Mouse (Mus musculus): ENCODE data around the gene Tspan5.

The Tspan5 gene

DNA sequence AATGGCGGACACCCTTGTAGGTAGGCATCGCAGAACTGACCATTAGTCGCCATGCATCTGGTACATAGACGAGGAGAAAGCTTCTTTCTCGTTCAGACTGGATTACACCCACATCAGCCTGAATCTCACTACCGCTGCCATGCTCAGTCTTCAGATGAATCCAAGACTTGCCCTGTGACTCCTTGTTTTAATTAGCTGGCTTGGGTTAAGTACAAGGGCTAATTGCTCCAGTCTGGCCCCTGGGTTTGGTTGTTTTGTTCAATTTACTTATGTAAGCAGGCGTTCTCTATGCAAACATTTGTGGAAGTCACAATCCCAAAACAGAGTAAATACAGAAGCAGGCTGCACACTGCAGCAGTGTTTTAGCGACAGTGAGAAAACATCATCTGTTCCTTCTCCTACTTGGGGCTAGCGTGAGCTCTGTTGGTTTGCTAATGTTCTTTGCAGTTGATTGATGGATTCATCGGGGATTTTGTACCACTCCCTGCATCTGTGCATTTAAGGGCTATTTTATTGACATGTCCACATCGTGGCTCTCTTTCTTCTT lies 107.8 kb downstream of the Tspan5 start:
- no peak for DNase-seq (ENCODE audit: low spot score)

DNA sequence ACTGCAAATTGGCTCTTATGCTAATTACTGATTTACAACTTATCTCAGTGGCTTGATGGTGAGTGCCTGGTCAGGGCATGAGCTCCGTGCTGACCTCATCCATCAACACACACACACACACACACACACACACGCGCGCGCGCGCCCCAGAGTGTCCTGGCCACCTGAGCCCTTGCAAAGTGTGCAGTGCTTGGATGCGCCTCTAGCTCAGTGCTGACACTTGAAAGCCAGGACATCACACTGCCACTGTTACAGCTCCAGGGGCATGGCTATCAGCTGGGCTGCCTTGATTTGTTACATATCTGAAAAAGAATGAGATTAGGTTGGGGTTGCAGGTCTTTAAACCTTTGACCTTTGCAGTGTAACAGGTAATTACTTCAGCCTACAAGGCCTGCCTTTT lies 109.9 kb downstream of the Tspan5 start:
- DNase-seq (ENCODE audit: low spot score): no peak

- DNase-seq (ENCODE audit: low spot score): no peak
These were observed 111.1 kb downstream of the Tspan5 start for GRCm38 (mm10) chr3:138852982-138853689.

DNA sequence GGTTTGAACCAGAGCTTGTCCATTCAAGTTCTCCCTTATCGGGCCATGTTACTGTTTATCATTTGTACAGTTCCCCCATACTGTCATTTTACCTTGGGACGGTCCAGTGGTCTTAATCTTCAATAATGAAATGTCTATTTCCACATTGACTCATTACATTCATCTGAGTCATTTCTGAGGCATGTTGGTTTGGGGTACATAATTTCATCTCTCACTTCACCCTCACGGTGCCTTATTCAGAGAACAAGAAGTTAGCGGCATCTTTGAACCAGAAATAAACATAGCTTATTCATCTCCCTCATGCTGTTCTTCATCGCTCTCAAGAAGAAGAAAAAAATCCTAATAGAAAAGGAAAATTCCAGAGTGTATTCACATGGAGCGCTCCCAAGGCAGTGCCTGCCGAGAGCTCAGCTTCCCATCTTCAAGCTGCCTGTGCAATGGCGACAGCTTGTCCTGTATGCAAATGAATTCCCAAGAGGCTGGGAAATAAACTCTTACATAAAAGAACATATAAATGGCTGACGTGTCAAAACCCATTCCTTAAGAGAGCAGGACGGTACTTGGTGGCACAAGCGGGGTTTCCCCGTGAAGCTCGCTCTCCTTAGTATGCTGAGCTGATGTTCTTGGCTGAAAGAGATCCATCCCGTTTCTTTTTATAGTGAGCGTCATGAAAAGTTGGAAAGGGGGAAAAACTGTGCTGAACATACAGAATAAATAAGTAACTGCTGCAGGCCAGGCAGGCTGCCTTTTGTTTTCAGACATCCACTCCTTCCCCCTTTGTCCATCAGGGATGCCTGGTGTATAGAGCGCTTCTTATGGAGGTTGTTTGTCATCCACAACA lies 112.2 kb downstream of the Tspan5 start:
- no peak for DNase-seq (ENCODE audit: low spot score)

GRCm38 (mm10) chr3:138855387-138855786 lies 113.4 kb downstream of the Tspan5 start:
- DNase-seq (ENCODE audit: low spot score): no peak

DNA sequence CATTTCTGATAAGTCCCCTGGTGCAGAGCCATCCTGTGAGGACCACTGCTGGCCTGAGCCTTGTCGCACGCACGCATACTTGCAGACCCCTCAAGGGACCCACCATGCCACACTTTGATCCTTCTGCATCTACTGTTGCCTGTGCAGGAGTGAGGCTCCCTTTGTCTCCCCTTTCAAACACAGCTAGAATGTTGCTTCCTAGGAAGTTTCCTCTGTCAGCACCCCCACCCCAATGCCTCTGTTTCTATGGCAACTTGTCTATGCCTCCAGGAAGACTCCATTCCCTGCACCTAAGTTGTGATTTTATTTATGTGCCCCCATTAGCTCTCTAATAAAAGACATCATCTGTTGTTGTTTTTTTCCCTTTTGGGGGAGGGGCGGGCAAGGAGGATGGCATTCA lies 115.0 kb downstream of the Tspan5 start:
- DNase-seq (ENCODE audit: low spot score): no peak

GRCm38 (mm10) chr3:138857805-138858546 lies 116.0 kb downstream of the Tspan5 start:
- DNase-seq (ENCODE audit: low spot score): no peak

GRCm38 (mm10) chr3:138858649-138859048 lies 116.7 kb downstream of the Tspan5 start:
- no peak for DNase-seq (ENCODE audit: low spot score)

DNA sequence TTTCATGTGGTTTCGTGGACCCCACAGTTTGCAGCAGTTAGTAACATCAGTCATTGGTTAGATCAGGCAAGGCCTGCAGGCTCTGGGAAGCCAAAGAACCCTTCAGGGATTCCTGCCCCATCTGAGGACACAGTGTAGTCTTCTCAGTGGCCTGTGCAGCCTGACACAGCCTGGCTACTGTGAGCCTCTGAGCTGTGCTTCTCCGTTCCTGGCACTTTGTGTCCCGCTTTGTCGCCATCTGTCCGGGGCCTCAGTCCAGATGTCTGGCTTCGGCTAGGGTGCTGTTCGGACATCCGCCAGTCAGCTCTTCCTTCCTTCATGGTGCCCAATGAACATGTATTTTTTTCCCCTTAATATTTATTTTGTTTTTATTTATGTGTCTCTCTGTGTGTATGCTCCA lies 117.2 kb downstream of the Tspan5 start:
- DNase-seq (ENCODE audit: low spot score): no peak

DNA sequence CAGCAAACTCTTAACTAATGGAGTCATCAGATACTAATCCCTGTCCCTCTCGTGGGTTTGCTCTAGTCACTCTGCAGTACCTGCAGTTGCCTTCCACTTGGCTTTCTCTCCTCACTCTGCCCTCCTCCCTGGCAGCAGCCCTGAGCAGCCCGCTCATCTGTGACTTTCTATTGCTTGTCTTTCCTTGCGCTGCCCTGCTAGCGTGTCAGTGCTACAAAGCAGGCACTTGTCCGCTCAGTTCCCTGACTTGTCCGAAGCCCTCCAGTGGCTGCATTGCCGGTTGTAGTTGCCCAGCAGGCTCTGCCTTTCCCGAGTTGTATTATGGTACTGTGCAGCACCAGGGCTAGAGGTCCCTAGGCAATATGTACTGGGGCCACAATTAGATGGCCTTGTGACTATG lies 117.7 kb downstream of the Tspan5 start:
- no peak for DNase-seq (ENCODE audit: low spot score)

DNA sequence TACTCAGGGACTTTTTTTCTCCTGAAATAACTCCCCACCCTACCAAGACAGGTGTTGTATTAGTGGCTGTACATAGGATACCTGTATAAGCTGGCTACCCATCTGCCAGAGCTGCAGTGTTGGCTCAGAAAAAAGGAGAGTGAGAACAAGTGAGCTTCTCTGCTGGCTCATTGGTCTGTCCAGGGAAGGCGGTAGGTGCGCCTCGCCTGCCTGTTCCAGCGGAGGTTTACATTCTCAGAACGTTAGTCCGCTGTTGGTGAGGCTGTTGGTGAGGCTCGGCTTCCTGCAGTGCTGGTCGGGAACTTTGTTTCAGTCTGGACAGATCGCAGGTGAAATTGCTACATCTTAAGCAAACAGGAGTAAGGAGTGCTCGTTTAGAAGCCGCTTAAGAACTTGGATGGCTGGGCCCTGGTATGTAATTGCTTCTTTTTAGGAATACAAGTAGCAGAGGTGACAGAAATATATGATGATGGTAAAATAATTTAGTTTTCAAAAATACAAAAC lies 118.3 kb downstream of the Tspan5 start:
- DNase-seq (ENCODE audit: low spot score): no peak

- DNase-seq (ENCODE audit: low spot score): no peak
These were observed 119.0 kb downstream of the Tspan5 start for GRCm38 (mm10) chr3:138861032-138861431.

DNA sequence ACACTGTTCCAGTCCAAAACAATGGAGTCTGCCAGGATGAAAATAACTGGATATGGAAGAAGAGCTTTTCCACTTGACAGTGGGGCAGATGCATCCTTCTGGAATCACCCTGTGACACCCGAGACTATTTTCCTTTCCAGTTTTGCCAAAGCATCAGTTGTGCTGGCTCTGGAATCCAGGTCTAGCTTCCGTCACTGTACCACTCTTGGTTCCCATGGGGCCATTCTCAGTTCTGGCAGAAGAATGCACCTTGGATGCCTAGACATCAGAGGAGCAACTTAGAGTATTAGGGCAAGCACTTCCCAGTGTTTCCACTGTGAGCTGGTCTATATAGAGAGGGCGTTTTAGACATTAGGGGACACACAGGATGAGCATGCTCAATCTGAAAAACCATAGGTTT lies 119.6 kb downstream of the Tspan5 start:
- DNase-seq (ENCODE audit: low spot score): no peak

GRCm38 (mm10) chr3:138864166-138864648 lies 122.2 kb downstream of the Tspan5 start:
- DNase-seq (ENCODE audit: low spot score): no peak

GRCm38 (mm10) chr3:138865271-138865670 lies 123.3 kb downstream of the Tspan5 start:
- no peak for DNase-seq (ENCODE audit: low spot score)

DNA sequence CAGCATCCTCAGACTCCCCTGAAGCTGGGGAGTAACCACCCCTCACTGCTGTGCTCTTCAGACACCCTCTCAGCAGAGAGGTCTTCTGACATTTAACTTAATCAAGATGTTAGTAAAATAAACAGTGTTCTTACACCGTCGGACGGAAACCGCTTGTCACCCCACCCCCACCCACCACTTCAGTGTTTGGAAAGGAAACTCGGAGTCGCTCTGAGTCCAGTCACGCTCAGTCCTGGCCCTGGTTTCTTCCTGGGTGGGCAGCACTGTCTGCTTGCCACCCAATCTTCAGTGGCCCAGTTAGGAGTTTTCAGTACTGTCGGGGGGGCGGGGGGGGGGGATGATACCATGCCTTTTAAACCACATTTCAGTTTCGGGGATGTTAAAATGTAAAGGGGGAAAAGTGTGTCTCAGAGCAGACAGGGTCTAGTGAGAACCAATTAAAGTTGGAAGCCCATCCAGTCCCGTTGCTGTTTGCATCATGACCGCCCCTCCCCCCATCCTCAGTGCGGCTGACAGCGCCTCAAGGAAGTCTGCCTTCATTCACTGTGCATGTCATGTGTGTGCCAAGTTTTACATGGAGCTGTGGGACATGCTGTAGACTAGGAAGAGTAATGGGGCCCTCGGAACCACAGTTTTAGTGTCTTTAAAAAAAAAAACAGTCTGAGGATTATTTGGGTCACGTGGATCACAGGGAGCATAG lies 125.3 kb downstream of the Tspan5 start:
- DNase-seq (ENCODE audit: low spot score): no peak

DNA sequence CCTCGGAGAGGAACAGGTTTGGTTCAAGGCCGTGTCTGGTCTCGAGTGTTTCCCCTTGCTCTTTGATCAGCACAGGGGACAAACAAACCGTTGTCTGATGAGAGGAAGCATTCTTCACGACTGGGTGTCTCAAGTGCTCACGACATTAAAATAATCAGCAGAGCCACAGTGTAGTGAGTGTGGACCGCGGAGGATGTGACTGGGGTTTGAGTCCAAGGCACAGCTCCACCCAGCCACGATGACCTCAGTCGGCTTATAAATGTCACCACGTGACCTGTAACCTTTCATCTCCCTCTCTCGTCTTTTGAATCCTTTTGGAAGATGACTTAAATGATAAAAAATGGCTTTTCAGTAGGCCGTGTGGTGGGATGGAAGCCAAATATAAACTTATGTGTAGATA lies 126.4 kb downstream of the Tspan5 start:
- DNase-seq (ENCODE audit: low spot score): no peak

DNA sequence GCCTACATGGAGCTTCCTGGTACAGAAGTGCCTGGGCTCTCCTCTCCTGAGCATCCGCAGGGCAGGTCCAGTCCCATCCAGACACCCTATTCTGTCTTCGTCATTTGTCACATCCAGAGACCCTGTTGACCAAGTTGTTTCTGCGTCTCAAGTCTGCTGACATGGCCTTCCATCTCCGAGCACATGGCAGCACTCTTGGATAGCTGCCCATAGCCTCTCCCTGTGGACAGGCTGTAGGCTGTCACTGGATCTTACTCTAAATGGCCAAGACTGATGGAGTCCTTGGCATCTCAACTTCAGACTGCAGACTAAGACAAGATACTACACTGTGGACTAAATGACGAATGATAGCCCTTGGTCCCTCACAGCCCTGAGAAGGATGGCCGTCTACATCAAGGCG lies 133.3 kb downstream of the Tspan5 start:
- DNase-seq (ENCODE audit: low spot score): no peak

DNA sequence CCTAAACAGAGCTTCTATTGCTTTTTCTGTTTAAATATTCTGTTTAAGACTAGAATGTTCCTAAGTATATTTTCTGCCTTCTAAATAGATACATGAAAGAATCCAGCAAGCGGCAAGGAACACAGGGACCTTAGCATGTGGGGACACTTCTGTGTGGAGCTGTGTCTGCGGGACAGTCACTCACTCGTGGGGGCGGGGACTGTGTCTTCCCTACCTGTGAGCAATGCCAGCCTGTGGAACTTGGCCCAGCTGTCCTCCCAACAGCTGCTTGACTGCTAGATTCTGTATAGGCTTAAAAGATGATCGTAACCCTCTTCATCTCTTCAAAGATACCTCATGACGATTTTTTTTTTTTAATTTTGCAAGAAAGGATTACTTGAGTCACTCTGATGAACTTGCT lies 133.9 kb downstream of the Tspan5 start:
- DNase-seq (ENCODE audit: low spot score): no peak

DNA sequence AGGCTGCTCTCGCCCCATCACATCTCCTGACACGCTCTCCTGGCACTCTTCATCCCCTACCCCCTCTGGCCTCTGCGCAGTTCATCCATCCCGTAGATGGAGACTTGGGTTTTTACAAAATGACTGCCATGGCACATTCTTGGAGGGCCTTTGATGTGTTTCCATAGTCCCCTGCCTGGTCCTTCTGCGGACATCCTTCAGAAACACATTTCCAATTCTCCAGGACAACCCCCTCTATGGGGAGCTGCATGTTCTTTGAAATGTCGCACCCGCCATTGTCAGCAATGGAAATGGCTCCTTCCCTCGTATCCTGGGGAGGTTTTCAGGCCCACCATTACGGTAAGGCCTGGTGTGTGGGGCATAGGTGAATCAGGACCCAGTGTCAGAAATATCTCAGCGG lies 134.4 kb downstream of the Tspan5 start:
- no peak for DNase-seq (ENCODE audit: low spot score)

- no peak for DNase-seq (ENCODE audit: low spot score)
These were observed 135.0 kb downstream of the Tspan5 start for GRCm38 (mm10) chr3:138876931-138877361.

Data from ovary, postnatal 14 days (tissue).